Mouse (Mus musculus) embryonic facial prominence, embryonic 10.5 days (tissue): ENCODE data around the gene Mmp28. TPM values are rescaled to one million over a fixed set of nuclear protein-coding genes. Genes with fewer than 3 reads are reported as not detected.

Experiments used
- polyA plus RNA-seq: library from polyadenylated mRNA; unstranded; fragments of >200 nt; fragmentation: Nextera tagmentation; extraction: Ambion mirVana; gene quantifications from 2 replicates; pipeline ENCODE4 v1.2.1, GENCODE M21; 2016

Gene Mmp28
- polyA plus RNA-seq, 1 experiment from 2014 or later, result 1.5 TPM

Other genes starting within 250 kb of the Mmp28 start
- 0.09 and 0.37 TPM in 2 replicates for gene Slfn14, start 176.3 kb downstream of the Mmp28 start, polyA plus RNA-seq
- 64.9 and 71.3 TPM in 2 replicates for gene Ap2b1, start 164.0 kb downstream of the Mmp28 start, polyA plus RNA-seq
- 13.2 and 15.2 TPM in 2 replicates for gene Pex12, start 160.5 kb downstream of the Mmp28 start, polyA plus RNA-seq
- 2.6 and 3.1 TPM in 2 replicates for gene Rasl10b, start 53.9 kb downstream of the Mmp28 start, polyA plus RNA-seq
- gene Gas2l2, start 33.6 kb downstream of the Mmp28 start, polyA plus RNA-seq, result not detected in 2 replicates
- 0.68 TPM in 1 of 2 replicates, not detected in the other for gene 1700020L24Rik, start 25.4 kb downstream of the Mmp28 start, polyA plus RNA-seq
- 12.4 and 12.7 TPM in 2 replicates for gene Taf15, start 10.0 kb upstream of the Mmp28 start, polyA plus RNA-seq
- gene Heatr9, start 59.1 kb upstream of the Mmp28 start, polyA plus RNA-seq, result not detected in 2 replicates
- not detected in 2 replicates for gene Ccl5, start 67.4 kb upstream of the Mmp28 start, polyA plus RNA-seq
- gene Ccl9, start 115.6 kb upstream of the Mmp28 start, polyA plus RNA-seq, result 1.2 and 1.7 TPM in 2 replicates
- gene Ccl6, start 130.0 kb upstream of the Mmp28 start, polyA plus RNA-seq, result 1.2 and 2.7 TPM in 2 replicates
- gene Rpl9-ps1, start 182.6 kb upstream of the Mmp28 start, polyA plus RNA-seq, result not detected in 2 replicates
- gene Ccl3, start 186.3 kb upstream of the Mmp28 start, polyA plus RNA-seq, result 0.54 and 1.0 TPM in 2 replicates
- 0.40 TPM in 1 of 2 replicates, not detected in the other for gene Ccl4, start 199.5 kb upstream of the Mmp28 start, polyA plus RNA-seq
- 0.41 and 0.51 TPM in 2 replicates for gene Wfdc17, start 240.9 kb upstream of the Mmp28 start, polyA plus RNA-seq
- not detected in 2 replicates for gene Wfdc18, start 245.9 kb upstream of the Mmp28 start, polyA plus RNA-seq